Mouse (Mus musculus) heart, postnatal 10 days (tissue): ENCODE data around the gene Olfml2a. TPM values are rescaled to one million over a fixed set of nuclear protein-coding genes. Genes with fewer than 3 reads are reported as not detected.

ENCODE experiments used
- DNase-seq, 2 experiments: peaks; one replicate each; pipeline ENCODE4 v3.0.0; 2021
- intact Hi-C: fragments of 180-260 bp; cut with DNase I; formaldehyde crosslinking; loops from one replicate; pipeline ENCODE4 v1.15.1; 2025
- total RNA-seq, 2 experiments: library from RNA; stranded (reverse); gene quantifications; 2 replicates each; pipeline ENCODE4 v1.2.3; 2021

The Olfml2a gene
- total RNA-seq: 10 to 100 TPM; 17.8 to 18.8 TPM

- intact Hi-C loops: no loop called here
- peak; percentile 72 to 81 for DNase-seq
These were observed at the start of gene Olfml2a for GRCm38 (mm10) chr2:38931851-38932667. Gene Olfml2a, plus strand, starts transcription at chr2:38931978.

DNA sequence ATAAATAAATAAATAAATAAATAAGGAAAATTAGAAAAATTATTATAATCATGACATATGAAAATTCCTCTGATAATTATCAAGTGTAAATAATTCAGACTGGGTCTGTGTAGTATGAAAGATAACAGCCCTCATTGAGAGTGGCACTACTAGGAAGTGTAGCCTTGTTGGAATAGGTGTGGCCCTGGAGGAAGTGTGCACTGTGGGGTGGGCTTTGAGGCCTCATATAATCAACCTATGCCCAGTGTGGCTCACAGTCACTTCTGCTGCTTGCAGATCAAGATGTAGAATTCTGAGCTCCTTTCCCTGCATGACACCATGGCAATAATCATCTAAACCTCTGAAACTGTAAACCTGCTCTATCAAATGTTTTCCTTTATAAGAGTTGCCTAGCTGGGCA, 28.9 kb upstream of the Olfml2a start:
- intact Hi-C loops: no loop called here
- no peak for DNase-seq

DNA sequence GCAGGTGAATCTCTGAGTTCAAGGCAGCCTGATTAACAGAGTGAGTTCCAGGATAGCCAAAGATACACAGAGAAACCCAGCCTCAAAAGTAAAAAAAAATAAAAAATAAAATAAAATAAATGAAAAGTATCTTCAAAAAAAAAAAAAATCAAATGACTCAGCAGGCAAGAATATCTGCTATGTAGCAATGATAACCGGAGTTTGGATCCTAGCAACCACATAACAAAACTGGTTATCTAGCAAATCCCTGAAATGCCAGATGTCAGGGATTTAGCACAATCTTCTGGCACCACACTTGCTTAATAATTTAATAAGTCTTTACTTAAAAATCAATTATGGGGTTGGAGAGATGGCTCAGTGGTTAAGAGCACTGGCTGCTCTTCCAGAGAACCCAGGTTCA, 27.5 kb upstream of the Olfml2a start:
- intact Hi-C loops: no loop called here
- DNase-seq: no peak

GRCm38 (mm10) chr2:38906097-38906496, 25.7 kb upstream of the Olfml2a start:
- intact Hi-C loops: no loop called here
- DNase-seq: peak; percentile 21 to 37

DNA sequence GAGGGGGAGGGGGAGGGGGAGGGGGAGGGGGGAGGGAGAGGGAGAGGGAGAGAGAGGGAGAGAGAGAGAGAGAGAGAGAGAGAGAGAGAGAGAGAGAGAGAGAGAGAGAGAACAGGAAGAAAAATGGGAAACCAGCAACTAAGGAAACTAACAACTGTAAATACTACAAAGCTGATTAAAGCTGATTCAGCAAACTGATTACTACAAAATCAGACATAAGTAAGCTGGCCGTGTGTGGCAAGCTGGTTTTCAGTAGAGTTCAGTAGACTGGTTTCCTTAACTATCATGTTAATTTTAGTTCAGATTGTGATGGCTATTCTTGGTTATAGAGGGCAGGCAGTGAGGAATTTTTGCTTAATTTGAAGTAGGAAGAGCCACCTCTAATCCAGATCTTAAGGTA, 23.2 kb upstream of the Olfml2a start:
- intact Hi-C loops: no loop called here
- no peak for DNase-seq

DNA sequence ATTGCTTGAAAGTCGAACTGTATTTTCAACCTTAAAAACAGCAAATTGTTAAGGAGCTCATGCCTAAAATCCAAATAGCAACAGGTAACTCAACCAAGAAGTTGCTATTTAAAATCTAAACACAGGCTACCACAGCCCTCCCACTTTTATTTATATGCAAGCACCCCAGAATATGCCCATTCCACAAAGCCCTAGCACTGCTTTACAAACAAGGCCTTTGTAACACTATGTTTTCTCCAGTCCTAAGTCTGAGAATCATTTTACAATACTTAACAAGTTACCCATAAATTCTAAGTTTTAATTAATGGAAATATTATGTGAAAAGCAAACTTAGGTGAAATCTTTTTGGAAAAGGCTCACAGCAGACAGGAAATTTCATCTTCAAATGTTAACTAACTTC, 17.3 kb upstream of the Olfml2a start:
- intact Hi-C loops: no loop called here
- DNase-seq: no peak

DNA sequence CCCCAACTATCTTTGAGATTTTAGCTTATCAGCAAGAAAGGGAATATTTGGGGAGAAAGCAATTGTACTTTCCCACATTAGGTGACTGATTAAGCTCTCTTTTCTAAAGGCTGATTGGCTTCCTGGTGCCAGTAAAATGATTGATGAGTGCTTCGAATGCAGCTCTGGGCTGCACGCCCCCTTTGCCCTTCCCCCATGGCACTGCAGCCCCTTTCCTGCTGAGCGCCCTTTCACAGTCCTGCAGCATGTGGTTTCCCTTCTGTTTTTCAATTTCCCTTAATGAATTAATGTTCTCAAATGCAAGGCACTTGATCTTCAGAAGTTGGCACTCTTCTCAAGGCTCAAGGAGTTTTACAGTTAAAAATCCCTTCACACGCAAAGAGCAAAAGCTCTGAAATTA, 16.8 kb upstream of the Olfml2a start:
- no peak for DNase-seq
- intact Hi-C loops: no loop called here

GRCm38 (mm10) chr2:38916947-38917691, 14.7 kb upstream of the Olfml2a start:
- DNase-seq: no peak
- intact Hi-C loops: no loop called here

DNA sequence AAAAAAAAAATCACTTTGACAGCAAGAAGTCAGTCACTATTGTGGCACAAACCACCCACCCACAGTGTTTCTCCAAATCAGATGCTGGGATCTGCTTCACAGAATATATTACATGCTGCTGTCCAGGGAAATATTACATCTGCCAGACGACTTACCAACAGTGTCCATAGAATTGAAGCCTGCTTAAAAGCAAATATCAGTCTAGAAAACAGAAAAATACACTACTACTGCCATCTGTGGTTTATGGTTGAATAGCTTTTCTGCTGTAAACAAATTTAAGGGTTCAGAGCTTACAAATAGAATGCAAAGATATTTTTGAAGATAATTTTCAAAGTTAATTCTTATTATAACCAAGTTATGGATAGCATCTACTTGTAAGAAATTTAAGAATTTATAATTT, 10.4 kb upstream of the Olfml2a start:
- intact Hi-C loops: no loop called here

GRCm38 (mm10) chr2:38923471-38923870, 8.3 kb upstream of the Olfml2a start:
- no peak for DNase-seq
- intact Hi-C loops: no loop called here

More for the DNA sequence above, 10.4 kb upstream of the Olfml2a start:
- DNase-seq: no peak

DNA sequence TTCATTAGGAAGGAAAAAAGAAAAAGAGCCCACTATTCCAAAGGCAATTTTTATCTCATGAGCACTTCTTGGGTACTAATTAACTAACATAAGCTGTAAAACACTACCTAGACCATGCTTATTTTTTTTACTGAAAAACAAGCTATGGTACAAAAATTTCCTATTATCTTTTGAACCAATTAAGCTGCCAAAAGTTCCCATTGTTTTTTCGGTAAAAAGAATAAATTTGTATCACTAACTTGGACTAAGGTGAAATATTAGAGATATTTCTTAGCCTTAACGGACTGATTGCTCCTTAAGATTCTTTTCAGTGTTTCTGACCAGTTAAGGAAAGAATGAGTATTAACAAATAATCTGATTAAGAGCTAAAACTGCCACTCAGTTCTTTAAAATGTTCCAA, 7.9 kb upstream of the Olfml2a start:
- intact Hi-C loops: no loop called here
- no peak for DNase-seq

- DNase-seq: no peak
- intact Hi-C loops: no loop called here
These were observed 7.2 kb upstream of the Olfml2a start for GRCm38 (mm10) chr2:38924571-38924970.

GRCm38 (mm10) chr2:38925171-38926080, 6.4 kb upstream of the Olfml2a start:
- intact Hi-C loops: no loop called here
- DNase-seq: peak; percentile 27 to 50

GRCm38 (mm10) chr2:38926145-38926891, 5.5 kb upstream of the Olfml2a start:
- intact Hi-C loops: no loop called here
- DNase-seq: peak; percentile 95

GRCm38 (mm10) chr2:38927115-38927979, 4.4 kb upstream of the Olfml2a start, which contains the start of gene Nr6a1:
Gene Nr6a1, minus strand, starts transcription at chr2:38927688.
- peak; percentile 70 to 86 for DNase-seq
- intact Hi-C loops: loop anchor here (1.0 kb wide), 1 partner anchor 71 kb away; no protein-coding TSS in a partner anchor

- no peak for DNase-seq
- intact Hi-C loops: no loop called here
These were observed 1.5 kb upstream of the Olfml2a start for GRCm38 (mm10) chr2:38930269-38930668.

DNA sequence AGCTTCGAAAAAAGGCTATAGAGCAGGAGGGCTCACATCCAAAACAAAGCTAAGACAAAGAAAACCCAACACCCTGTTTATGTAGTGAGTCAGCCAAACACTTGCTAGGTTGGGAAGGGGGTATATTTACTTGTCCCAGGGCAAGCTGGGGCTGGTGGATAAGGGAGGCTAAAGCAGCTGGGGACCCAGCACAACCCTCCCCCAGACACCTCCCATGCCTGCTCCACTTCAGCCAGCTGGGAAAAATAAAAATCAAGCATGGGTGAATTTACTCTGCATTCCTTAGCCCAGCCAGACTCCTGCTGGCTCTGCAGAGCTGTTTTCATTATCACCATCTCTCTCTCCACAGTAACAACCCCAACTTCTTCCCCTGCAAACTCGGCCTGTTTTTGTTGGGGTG, 2.2 kb downstream of the Olfml2a start:
- no peak for DNase-seq
- intact Hi-C loops: no loop called here

- intact Hi-C loops: no loop called here
- peak in 1 of 2 experiments; percentile 43 for DNase-seq
These were observed 3.2 kb downstream of the Olfml2a start for GRCm38 (mm10) chr2:38934936-38935335.

- DNase-seq: no peak
- intact Hi-C loops: no loop called here
These were observed 5.1 kb downstream of the Olfml2a start for GRCm38 (mm10) chr2:38936721-38937378.
